Mouse (Mus musculus): ENCODE measurements around the gene Pi4k2b. TPM values are rescaled to one million over a fixed set of nuclear protein-coding genes. Genes with fewer than 3 reads are reported as not detected.

Pi4k2b gene
- polyA plus RNA-seq, 1 experiment from 2014 or later = 14.2 TPM

GRCm38 (mm10) chr5:52786556-52787322, 45.4 kb downstream of the Pi4k2b start:
- no peaks in the 10 kb centered on the region for H3K9me3 ChIP-seq
- no peak for DNase-seq (ENCODE audit: extremely low spot score, low spot score)
- H3K4me1 ChIP-seq = peaks cover 4% of the 10 kb centered on the region; the same call in 1 of the 2 replicates
- WGBS = 90% methylated on average over 7 of the region's 7 CpGs
- no peak overlapping the region for H3K27ac ChIP-seq
- no peak overlapping the region for H3K4me3 ChIP-seq
- no peaks in the 10 kb centered on the region for H3K27me3 ChIP-seq (ENCODE audit: poor library complexity, severe bottlenecking)
- peaks cover 41% of the 10 kb centered on the region for H3K36me3 ChIP-seq (replicated peaks)

GRCm38 (mm10) chr5:52793230-52793629, 51.9 kb downstream of the Pi4k2b start:
- Histone ChIP-seq H3K36me3 (replicated peaks) (peaks cover 42% of the 10 kb centered on the region), H3K9me3 (no peaks in the 10 kb centered on the region), H3K4me3 (no peak overlapping the region), H3K4me1 (no peaks in the 10 kb centered on the region), H3K27ac (no peak overlapping the region), H3K27me3 (ENCODE audit: poor library complexity, severe bottlenecking) (no peaks in the 10 kb centered on the region)
- 96% methylated on average over 9 of the region's 9 CpGs for WGBS
- no peak for DNase-seq (ENCODE audit: extremely low spot score, low spot score)

GRCm38 (mm10) chr5:52794109-52794508, 52.7 kb downstream of the Pi4k2b start:
- Histone ChIP-seq H3K27ac (no peak overlapping the region), H3K4me1 (no peaks in the 10 kb centered on the region), H3K4me3 (no peak overlapping the region), H3K9me3 (no peaks in the 10 kb centered on the region), H3K27me3 (ENCODE audit: poor library complexity, severe bottlenecking) (no peaks in the 10 kb centered on the region), H3K36me3 (replicated peaks) (peaks cover 49% of the 10 kb centered on the region)
- DNase-seq (ENCODE audit: extremely low spot score, low spot score) = no peak
- whole genome bisulfite sequencing = 92% methylated on average over 9 of the region's 9 CpGs

GRCm38 (mm10) chr5:52799274-52799985, 58.1 kb downstream of the Pi4k2b start:
- no peaks in the 10 kb centered on the region for H3K4me1 ChIP-seq
- no peak for DNase-seq (ENCODE audit: extremely low spot score, low spot score)
- no peaks in the 10 kb centered on the region for H3K27me3 ChIP-seq (ENCODE audit: poor library complexity, severe bottlenecking)
- WGBS = 91% methylated on average over 12 of the region's 12 CpGs
- H3K4me3 ChIP-seq = no peak overlapping the region
- no peak overlapping the region for H3K27ac ChIP-seq
- H3K36me3 ChIP-seq (replicated peaks) = peaks cover 57% of the 10 kb centered on the region
- H3K9me3 ChIP-seq = no peaks in the 10 kb centered on the region

- Histone ChIP-seq H3K27me3 (ENCODE audit: poor library complexity, severe bottlenecking) (no peaks in the 10 kb centered on the region), H3K36me3 (replicated peaks) (peaks cover 71% of the 10 kb centered on the region), H3K4me3 (no peak overlapping the region), H3K4me1 (no peaks in the 10 kb centered on the region), H3K9me3 (no peaks in the 10 kb centered on the region), H3K27ac (no peak overlapping the region)
- no peak for DNase-seq (ENCODE audit: extremely low spot score, low spot score)
- 75% methylated on average over 4 of the region's 4 CpGs for WGBS
Measured at GRCm38 (mm10) chr5:52805801-52806200, 64.4 kb downstream of the Pi4k2b start.

- H3K4me3 ChIP-seq = no peak overlapping the region
- no peak for DNase-seq (ENCODE audit: extremely low spot score, low spot score)
- H3K27me3 ChIP-seq (ENCODE audit: poor library complexity, severe bottlenecking) = no peaks in the 10 kb centered on the region
- H3K36me3 ChIP-seq (replicated peaks) = peaks cover 76% of the 10 kb centered on the region
- H3K9me3 ChIP-seq = no peaks in the 10 kb centered on the region
- 91% methylated on average over 8 of the region's 8 CpGs for WGBS
- H3K27ac ChIP-seq = no peak overlapping the region
- no peaks in the 10 kb centered on the region for H3K4me1 ChIP-seq
Measured at GRCm38 (mm10) chr5:52806349-52806748, 65.0 kb downstream of the Pi4k2b start.

GRCm38 (mm10) chr5:52807030-52807429, 65.7 kb downstream of the Pi4k2b start:
- Histone ChIP-seq H3K4me3 (no peak overlapping the region), H3K9me3 (no peaks in the 10 kb centered on the region), H3K36me3 (replicated peaks) (peaks cover 74% of the 10 kb centered on the region), H3K4me1 (no peaks in the 10 kb centered on the region), H3K27me3 (ENCODE audit: poor library complexity, severe bottlenecking) (no peaks in the 10 kb centered on the region), H3K27ac (no peak overlapping the region)
- WGBS = 90% methylated on average over 7 of the region's 7 CpGs
- no peak for DNase-seq (ENCODE audit: extremely low spot score, low spot score)

GRCm38 (mm10) chr5:52810446-52810845, 69.1 kb downstream of the Pi4k2b start:
- Histone ChIP-seq H3K27me3 (ENCODE audit: poor library complexity, severe bottlenecking) (no peaks in the 10 kb centered on the region), H3K27ac (no peak overlapping the region), H3K4me3 (no peak overlapping the region), H3K36me3 (replicated peaks) (peaks cover 70% of the 10 kb centered on the region), H3K9me3 (no peaks in the 10 kb centered on the region), H3K4me1 (no peaks in the 10 kb centered on the region)
- WGBS = 94% methylated on average over 6 of the region's 6 CpGs
- no peak for DNase-seq (ENCODE audit: extremely low spot score, low spot score)

- Histone ChIP-seq H3K9me3 (no peaks in the 10 kb centered on the region), H3K27me3 (ENCODE audit: poor library complexity, severe bottlenecking) (no peaks in the 10 kb centered on the region), H3K4me3 (no peak overlapping the region), H3K27ac (no peak overlapping the region), H3K36me3 (replicated peaks) (peaks cover 69% of the 10 kb centered on the region), H3K4me1 (no peaks in the 10 kb centered on the region)
- no peak for DNase-seq (ENCODE audit: extremely low spot score, low spot score)
- 92% methylated on average over 14 of the region's 14 CpGs for WGBS
Measured at GRCm38 (mm10) chr5:52811056-52811455, 69.7 kb downstream of the Pi4k2b start.

GRCm38 (mm10) chr5:52812456-52812855, 71.1 kb downstream of the Pi4k2b start:
- peaks cover 72% of the 10 kb centered on the region for H3K36me3 ChIP-seq (replicated peaks)
- 94% methylated on average over 10 of the region's 10 CpGs for WGBS
- H3K4me3 ChIP-seq = no peak overlapping the region
- H3K9me3 ChIP-seq = no peaks in the 10 kb centered on the region
- no peaks in the 10 kb centered on the region for H3K27me3 ChIP-seq (ENCODE audit: poor library complexity, severe bottlenecking)
- DNase-seq (ENCODE audit: extremely low spot score, low spot score) = no peak
- no peak overlapping the region for H3K27ac ChIP-seq
- no peaks in the 10 kb centered on the region for H3K4me1 ChIP-seq

- H3K4me3 ChIP-seq = no peak overlapping the region
- H3K27ac ChIP-seq = no peak overlapping the region
- DNase-seq (ENCODE audit: extremely low spot score, low spot score) = no peak
- whole genome bisulfite sequencing = 96% methylated on average over 7 of the region's 7 CpGs
- H3K9me3 ChIP-seq = no peaks in the 10 kb centered on the region
- no peaks in the 10 kb centered on the region for H3K4me1 ChIP-seq
- no peaks in the 10 kb centered on the region for H3K27me3 ChIP-seq (ENCODE audit: poor library complexity, severe bottlenecking)
- peaks cover 64% of the 10 kb centered on the region for H3K36me3 ChIP-seq (replicated peaks)
Measured at GRCm38 (mm10) chr5:52813312-52813711, 71.9 kb downstream of the Pi4k2b start.

- Histone ChIP-seq H3K4me1 (no peaks in the 10 kb centered on the region), H3K4me3 (no peak overlapping the region), H3K27ac (no peak overlapping the region), H3K27me3 (ENCODE audit: poor library complexity, severe bottlenecking) (no peaks in the 10 kb centered on the region), H3K9me3 (no peaks in the 10 kb centered on the region), H3K36me3 (replicated peaks) (peaks cover 59% of the 10 kb centered on the region)
- WGBS = 94% methylated on average over 7 of the region's 7 CpGs
- DNase-seq (ENCODE audit: extremely low spot score, low spot score) = no peak
Measured at GRCm38 (mm10) chr5:52818676-52819075, 77.3 kb downstream of the Pi4k2b start.
